Mouse (Mus musculus): ENCODE measurements around the gene Bola3. TPM values are rescaled to one million over a fixed set of nuclear protein-coding genes. Genes with fewer than 3 reads are reported as not detected.

The Bola3 gene
- polyA plus RNA-seq (2015; fragmentation: Nextera tagmentation; extraction: Ambion mirVana): 173 and 186 TPM in 2 replicates

DNA sequence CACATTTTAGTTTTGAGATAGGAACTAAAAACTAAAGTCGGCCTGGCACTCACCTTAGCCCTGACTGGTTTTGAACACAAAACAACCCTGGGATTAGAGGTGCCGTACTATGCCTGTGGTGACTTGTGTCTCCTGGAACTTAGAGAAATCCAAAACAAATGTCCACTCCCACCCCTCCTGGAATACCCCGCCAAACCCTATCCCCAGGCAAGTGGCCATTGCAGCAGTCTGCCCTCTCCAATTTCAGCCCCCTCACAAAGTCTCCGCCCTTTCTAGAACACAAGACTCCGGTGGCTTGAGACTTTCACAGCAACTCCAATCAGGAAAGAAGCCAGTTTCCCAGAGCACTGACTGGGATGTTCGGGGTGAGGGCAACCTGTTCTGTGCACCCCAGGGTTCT is at the start of gene Bola3:
Bola3 (plus strand) TSS at position 275 of the 400 bp plus-strand sequence.
- peak within 1 kb of the TSS; percentile 80 for H3K4me2 ChIP-seq (ENCODE audit: low read depth, low read length)
- H3K4me3 ChIP-seq (ENCODE audit: low read length): peak within 1 kb of the TSS; percentile 89
- peak; percentile 34; the same call in 1 of the 2 replicates for ATAC-seq
- H3K9me3 ChIP-seq (ENCODE audit: control insufficient read depth, low read length): no peaks in the 10 kb centered on the region
- WGBS: 34% methylated on average over 6 of the region's 6 CpGs
- H3K27me3 ChIP-seq (replicated peaks; ENCODE audit: control insufficient read depth, insufficient read depth, low read length): no peaks in the 10 kb centered on the region
- peaks cover 20% of the 10 kb centered on the region for H3K4me1 ChIP-seq (ENCODE audit: control insufficient read depth, insufficient read depth, low read length)
- peak within 1 kb of the TSS; percentile 54 for H3K27ac ChIP-seq (ENCODE audit: low read length)
- no peaks in the 10 kb centered on the region for H3K36me3 ChIP-seq (ENCODE audit: control insufficient read depth, insufficient read depth, low read length)
- peak within 1 kb of the TSS; percentile 96 for H3K9ac ChIP-seq (ENCODE audit: low read depth, low read length)

DNA sequence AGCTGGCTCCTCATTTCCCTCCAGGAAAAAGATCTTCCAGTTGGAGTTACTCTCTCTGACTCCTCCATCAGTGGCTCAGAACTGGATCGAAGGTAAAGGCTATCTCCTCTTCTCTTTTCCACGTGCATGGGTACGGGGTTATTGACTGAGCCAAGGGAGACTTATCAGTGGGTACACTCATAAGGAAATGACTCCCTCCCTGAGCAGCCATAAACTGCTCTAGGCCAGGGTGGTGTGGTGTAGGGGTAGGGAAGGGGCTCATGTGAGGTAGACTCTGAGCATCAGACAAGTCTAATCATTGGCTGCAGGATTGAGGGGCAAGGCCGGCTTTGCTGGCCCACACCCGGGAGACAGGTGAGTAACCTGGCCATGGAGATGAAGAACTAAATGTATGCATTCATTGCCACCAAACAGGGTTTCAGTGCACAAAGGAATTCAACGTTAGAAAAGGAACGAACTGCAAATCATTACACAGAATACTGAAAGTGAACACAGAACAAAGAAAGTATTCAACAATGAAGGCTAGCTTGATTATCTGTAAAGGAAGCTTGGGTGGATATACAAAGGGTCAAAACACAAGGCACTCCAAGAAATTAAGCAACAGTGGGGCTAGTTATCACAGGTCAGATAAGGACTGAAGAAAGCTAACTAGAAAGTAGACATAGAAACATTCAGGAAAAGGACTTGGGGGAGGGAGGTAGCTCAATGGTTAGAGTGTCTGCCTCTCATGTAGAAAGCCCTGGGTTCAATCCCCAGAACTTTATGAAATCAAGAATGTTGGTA is 48.3 kb upstream of the Bola3 start:
- no peak overlapping the region for H3K9ac ChIP-seq (ENCODE audit: low read depth, low read length)
- H3K9me3 ChIP-seq (ENCODE audit: control insufficient read depth, low read length): no peaks in the 10 kb centered on the region
- 0 out of 2 replicates have a peak, but pooled peaks cover 4% of the 10 kb centered on the region for H3K36me3 ChIP-seq (ENCODE audit: control insufficient read depth, insufficient read depth, low read length)
- no peak overlapping the region for H3K4me2 ChIP-seq (ENCODE audit: low read depth, low read length)
- no peaks in the 10 kb centered on the region for H3K4me1 ChIP-seq (ENCODE audit: control insufficient read depth, insufficient read depth, low read length)
- peak overlapping the region; percentile 43; the same call in 1 of the 2 replicates for H3K27ac ChIP-seq (ENCODE audit: low read length)
- 59% methylated on average over 7 of the region's 7 CpGs for WGBS
- no peak overlapping the region for H3K4me3 ChIP-seq (ENCODE audit: low read length)
- ATAC-seq: peak; percentile 96
- no peaks in the 10 kb centered on the region for H3K27me3 ChIP-seq (replicated peaks; ENCODE audit: control insufficient read depth, insufficient read depth, low read length)

DNA sequence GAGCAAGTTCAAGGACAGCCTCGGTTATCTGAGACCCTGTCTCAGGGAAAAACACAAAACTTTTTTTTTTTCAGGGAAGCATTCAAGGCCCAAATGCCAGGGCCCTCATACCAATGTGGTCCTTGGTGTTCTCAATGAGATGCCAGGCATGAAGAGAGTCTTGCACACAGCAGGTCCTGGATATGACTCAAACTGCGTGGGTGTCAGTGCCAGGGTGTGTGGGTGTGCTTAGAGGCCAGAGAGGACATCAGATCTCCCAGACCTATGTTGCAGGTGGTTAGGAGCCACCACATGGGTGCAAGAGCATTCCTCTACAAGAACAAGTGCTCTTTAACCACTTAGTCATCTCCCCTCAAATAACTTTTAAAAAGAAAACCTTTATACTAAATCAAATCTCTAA is 47.7 kb upstream of the Bola3 start:
- no peaks in the 10 kb centered on the region for H3K27me3 ChIP-seq (replicated peaks; ENCODE audit: control insufficient read depth, insufficient read depth, low read length)
- WGBS: 76% methylated on average over 2 of the region's 2 CpGs
- H3K4me1 ChIP-seq (ENCODE audit: control insufficient read depth, insufficient read depth, low read length): no peaks in the 10 kb centered on the region
- no peak overlapping the region for H3K4me2 ChIP-seq (ENCODE audit: low read depth, low read length)
- 0 out of 2 replicates have a peak, but pooled peaks cover 4% of the 10 kb centered on the region for H3K36me3 ChIP-seq (ENCODE audit: control insufficient read depth, insufficient read depth, low read length)
- H3K9ac ChIP-seq (ENCODE audit: low read depth, low read length): no peak overlapping the region
- peak overlapping the region; percentile 22; the same call in 1 of the 2 replicates for H3K27ac ChIP-seq (ENCODE audit: low read length)
- no peak overlapping the region for H3K4me3 ChIP-seq (ENCODE audit: low read length)
- H3K9me3 ChIP-seq (ENCODE audit: control insufficient read depth, low read length): no peaks in the 10 kb centered on the region
- no peak for ATAC-seq

DNA sequence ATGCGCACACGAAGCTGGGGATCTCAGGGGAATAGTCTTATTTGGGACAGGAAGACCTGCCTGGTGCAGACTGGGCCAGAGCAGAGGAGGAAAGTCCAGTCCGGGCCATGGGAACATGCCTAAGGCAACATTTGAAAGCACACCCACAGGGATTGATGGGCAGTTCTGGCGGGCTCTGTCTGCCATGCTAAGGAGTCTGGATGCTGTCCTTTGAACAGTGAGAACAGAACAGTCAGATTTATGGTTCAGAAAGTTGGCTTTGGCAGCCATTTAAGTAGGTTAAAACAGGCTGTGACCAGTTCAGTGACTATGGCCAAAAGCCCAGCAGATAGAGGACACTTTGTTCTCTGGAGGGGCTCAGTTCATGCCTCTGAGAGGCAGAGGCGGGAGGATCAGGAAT is 46.7 kb upstream of the Bola3 start:
- H3K36me3 ChIP-seq (ENCODE audit: control insufficient read depth, insufficient read depth, low read length): 0 out of 2 replicates have a peak, but pooled peaks cover 4% of the 10 kb centered on the region
- WGBS: 76% methylated on average over 5 of the region's 5 CpGs
- no peaks in the 10 kb centered on the region for H3K27me3 ChIP-seq (replicated peaks; ENCODE audit: control insufficient read depth, insufficient read depth, low read length)
- H3K4me3 ChIP-seq (ENCODE audit: low read length): no peak overlapping the region
- no peak for ATAC-seq
- no peaks in the 10 kb centered on the region for H3K4me1 ChIP-seq (ENCODE audit: control insufficient read depth, insufficient read depth, low read length)
- H3K27ac ChIP-seq (ENCODE audit: low read length): no peak overlapping the region
- no peak overlapping the region for H3K4me2 ChIP-seq (ENCODE audit: low read depth, low read length)
- H3K9ac ChIP-seq (ENCODE audit: low read depth, low read length): no peak overlapping the region
- H3K9me3 ChIP-seq (ENCODE audit: control insufficient read depth, low read length): no peaks in the 10 kb centered on the region

DNA sequence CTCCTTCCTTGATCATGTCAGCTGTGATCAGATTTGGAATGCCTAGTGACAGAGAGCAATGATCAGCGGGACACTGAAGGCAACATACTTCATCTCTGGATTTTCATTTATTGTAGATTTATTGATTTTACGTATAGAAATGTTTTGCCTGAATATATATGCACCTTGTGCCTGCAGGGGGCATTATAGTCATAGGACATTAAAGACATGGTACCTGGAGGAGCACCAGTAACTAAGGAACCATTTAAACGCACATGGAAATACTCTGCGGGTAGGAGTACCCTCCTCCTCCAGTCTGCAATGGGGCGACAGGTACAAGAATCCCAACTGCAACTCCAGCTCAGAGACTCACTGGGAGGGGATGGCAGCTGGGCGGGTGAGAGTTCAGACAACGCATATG is 39.9 kb upstream of the Bola3 start:
- Histone ChIP-seq H3K4me2 (ENCODE audit: low read depth, low read length) (no peak overlapping the region), H3K4me1 (ENCODE audit: control insufficient read depth, insufficient read depth, low read length) (no peaks in the 10 kb centered on the region), H3K27me3 (replicated peaks; ENCODE audit: control insufficient read depth, insufficient read depth, low read length) (no peaks in the 10 kb centered on the region), H3K27ac (ENCODE audit: low read length) (no peak overlapping the region), H3K4me3 (ENCODE audit: low read length) (no peak overlapping the region), H3K36me3 (ENCODE audit: control insufficient read depth, insufficient read depth, low read length) (peaks cover 12% of the 10 kb centered on the region), H3K9ac (ENCODE audit: low read depth, low read length) (no peak overlapping the region), H3K9me3 (ENCODE audit: control insufficient read depth, low read length) (no peaks in the 10 kb centered on the region)
- 87% methylated on average over 7 of the region's 7 CpGs for WGBS
- no peak for ATAC-seq

DNA sequence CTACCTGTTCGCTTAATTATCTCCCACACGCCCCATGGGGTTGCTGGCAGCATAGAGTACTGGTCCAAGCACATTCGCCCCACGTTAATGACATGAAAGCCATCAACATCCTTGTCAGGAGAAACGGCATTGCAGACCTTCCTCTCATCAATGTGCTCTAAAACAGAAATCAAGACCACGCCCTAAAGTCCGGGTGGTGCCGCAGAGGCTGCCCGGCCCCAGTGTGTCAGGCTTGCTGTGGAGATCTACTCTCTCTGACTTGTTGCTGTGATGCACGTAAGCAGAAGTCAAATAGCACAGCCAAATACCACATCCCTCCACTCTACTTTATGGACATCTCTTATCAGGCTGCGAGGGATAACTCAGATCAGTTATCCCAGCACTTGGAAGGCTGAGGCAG is 37.7 kb upstream of the Bola3 start:
- Histone ChIP-seq H3K9me3 (ENCODE audit: control insufficient read depth, low read length) (no peaks in the 10 kb centered on the region), H3K4me3 (ENCODE audit: low read length) (no peak overlapping the region), H3K27me3 (replicated peaks; ENCODE audit: control insufficient read depth, insufficient read depth, low read length) (no peaks in the 10 kb centered on the region), H3K27ac (ENCODE audit: low read length) (no peak overlapping the region), H3K4me2 (ENCODE audit: low read depth, low read length) (no peak overlapping the region), H3K36me3 (ENCODE audit: control insufficient read depth, insufficient read depth, low read length) (peaks cover 8% of the 10 kb centered on the region), H3K4me1 (ENCODE audit: control insufficient read depth, insufficient read depth, low read length) (peaks cover 5% of the 10 kb centered on the region; the same call in 1 of the 2 replicates), H3K9ac (ENCODE audit: low read depth, low read length) (no peak overlapping the region)
- ATAC-seq: no peak
- 93% methylated on average over 11 of the region's 11 CpGs for WGBS

DNA sequence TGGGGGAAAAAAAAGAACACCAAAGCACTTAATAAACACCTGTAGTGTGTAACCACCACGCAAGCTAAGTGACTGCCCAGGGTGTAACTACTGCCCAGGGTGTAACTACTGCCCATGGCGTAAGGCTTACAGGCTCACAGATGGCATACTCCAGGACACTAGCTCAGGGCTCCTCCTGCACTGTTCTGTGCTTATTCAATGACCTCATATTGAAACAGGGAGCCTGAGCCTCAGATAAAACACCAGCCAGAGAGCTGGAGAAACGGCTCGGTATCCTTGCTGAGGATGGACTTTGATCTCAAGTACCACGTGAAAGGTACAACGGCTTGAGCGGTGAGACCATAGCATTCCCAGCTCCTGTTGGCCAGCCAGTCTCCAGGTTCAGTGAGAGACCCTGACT is 36.9 kb upstream of the Bola3 start:
- H3K36me3 ChIP-seq (ENCODE audit: control insufficient read depth, insufficient read depth, low read length): peaks cover 8% of the 10 kb centered on the region
- no peaks in the 10 kb centered on the region for H3K9me3 ChIP-seq (ENCODE audit: control insufficient read depth, low read length)
- peaks cover 8% of the 10 kb centered on the region; the same call in 1 of the 2 replicates for H3K4me1 ChIP-seq (ENCODE audit: control insufficient read depth, insufficient read depth, low read length)
- H3K9ac ChIP-seq (ENCODE audit: low read depth, low read length): no peak overlapping the region
- 62% methylated on average over 7 of the region's 7 CpGs for WGBS
- no peaks in the 10 kb centered on the region for H3K27me3 ChIP-seq (replicated peaks; ENCODE audit: control insufficient read depth, insufficient read depth, low read length)
- H3K4me2 ChIP-seq (ENCODE audit: low read depth, low read length): peak overlapping the region; percentile 33; the same call in 1 of the 2 replicates
- peak; percentile 93 for ATAC-seq
- peak overlapping the region; percentile 80 for H3K27ac ChIP-seq (ENCODE audit: low read length)
- H3K4me3 ChIP-seq (ENCODE audit: low read length): no peak overlapping the region

DNA sequence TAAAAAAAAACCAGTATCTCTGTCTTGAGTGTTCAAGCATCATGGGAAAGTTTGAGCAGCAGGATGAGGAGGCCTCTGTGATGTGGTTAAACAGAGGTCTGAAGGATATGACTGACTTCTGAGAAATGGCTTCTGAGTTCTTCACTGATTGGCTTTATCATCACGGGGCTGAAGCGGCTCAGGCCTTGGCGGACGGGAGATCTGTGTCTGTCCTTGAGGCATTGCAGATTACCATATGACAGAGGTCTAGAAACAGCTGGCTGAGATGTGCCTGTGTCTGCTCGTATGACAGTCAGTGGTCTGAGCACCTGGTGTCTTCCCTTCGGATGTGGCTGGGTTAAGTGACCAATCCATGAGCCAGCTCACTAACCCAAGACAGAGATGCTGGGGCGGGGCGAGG is 36.4 kb upstream of the Bola3 start:
- Histone ChIP-seq H3K4me3 (ENCODE audit: low read length) (no peak overlapping the region), H3K27me3 (replicated peaks; ENCODE audit: control insufficient read depth, insufficient read depth, low read length) (no peaks in the 10 kb centered on the region), H3K36me3 (ENCODE audit: control insufficient read depth, insufficient read depth, low read length) (peaks cover 8% of the 10 kb centered on the region), H3K9me3 (ENCODE audit: control insufficient read depth, low read length) (no peaks in the 10 kb centered on the region), H3K4me1 (ENCODE audit: control insufficient read depth, insufficient read depth, low read length) (peaks cover 8% of the 10 kb centered on the region; the same call in 1 of the 2 replicates), H3K9ac (ENCODE audit: low read depth, low read length) (no peak overlapping the region), H3K4me2 (ENCODE audit: low read depth, low read length) (no peak overlapping the region), H3K27ac (ENCODE audit: low read length) (peak overlapping the region; percentile 80; the same call in 1 of the 2 replicates)
- peak; percentile 1; the same call in 1 of the 2 replicates for ATAC-seq
- WGBS: 83% methylated on average over 8 of the region's 8 CpGs

DNA sequence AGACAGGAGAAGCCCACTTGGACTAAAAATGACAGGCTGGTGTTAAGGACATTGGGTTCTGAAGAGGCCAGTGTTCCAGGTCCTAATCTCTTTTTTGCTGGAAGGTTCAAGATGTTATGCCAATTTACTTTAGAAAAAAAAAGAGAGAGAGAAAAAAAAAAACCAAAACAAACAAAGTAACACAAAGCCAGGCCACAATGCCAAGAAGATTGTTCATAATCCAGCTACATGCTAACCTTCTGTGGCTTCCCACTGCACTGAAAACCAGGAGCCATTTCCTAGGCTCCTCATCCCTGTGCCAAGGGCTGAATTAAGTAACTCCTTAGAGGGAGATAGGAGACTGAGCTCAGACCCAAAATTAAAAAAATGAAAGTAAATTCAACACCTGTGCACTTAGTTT is 33.7 kb upstream of the Bola3 start:
- H3K36me3 ChIP-seq (ENCODE audit: control insufficient read depth, insufficient read depth, low read length): peaks cover 5% of the 10 kb centered on the region
- H3K4me2 ChIP-seq (ENCODE audit: low read depth, low read length): no peak overlapping the region
- no peak overlapping the region for H3K4me3 ChIP-seq (ENCODE audit: low read length)
- ATAC-seq: no peak
- H3K9ac ChIP-seq (ENCODE audit: low read depth, low read length): no peak overlapping the region
- no peaks in the 10 kb centered on the region for H3K9me3 ChIP-seq (ENCODE audit: control insufficient read depth, low read length)
- no peaks in the 10 kb centered on the region for H3K27me3 ChIP-seq (replicated peaks; ENCODE audit: control insufficient read depth, insufficient read depth, low read length)
- H3K27ac ChIP-seq (ENCODE audit: low read length): no peak overlapping the region
- peaks cover 8% of the 10 kb centered on the region; the same call in 1 of the 2 replicates for H3K4me1 ChIP-seq (ENCODE audit: control insufficient read depth, insufficient read depth, low read length)
